Mouse (Mus musculus) adrenal gland, adult 2 months (tissue): ENCODE data around the gene Fhod1. TPM values are rescaled to one million over a fixed set of nuclear protein-coding genes. Genes with fewer than 3 reads are reported as not detected.

Experiments
- DNase-seq: peaks from one replicate; pipeline ENCODE4 v3.0.0; 2021
- long read RNA-seq: library from polyadenylated mRNA; stranded (forward); transcript quantifications from one replicate; pipeline ENCODE4 v2.0.0, GENCODE M21; 2021
- polyA plus RNA-seq: library from polyadenylated mRNA; depleted of rRNA; stranded (reverse); fragments of >200 nt; gene quantifications from 2 replicates; pipeline ENCODE4 v1.2.3, GENCODE M21; 2012; rRNA removed
- total RNA-seq, 2 experiments: library from RNA; stranded (reverse); gene quantifications; 2 replicates each; pipeline ENCODE4 v1.2.3; 2021

Fhod1 gene
- total RNA-seq = 10 to 100 TPM in 1 of 2 experiments, 1 to 10 TPM in 1; 7.6 to 16.5 TPM
- polyA plus RNA-seq = 16.3 and 21.1 TPM in 2 replicates
- long read RNA-seq, partial matches to known transcripts = 2 of 2 reads
- long read RNA-seq, other reads (novel, unspliced or antisense) = 0 of 2 reads

DNA sequence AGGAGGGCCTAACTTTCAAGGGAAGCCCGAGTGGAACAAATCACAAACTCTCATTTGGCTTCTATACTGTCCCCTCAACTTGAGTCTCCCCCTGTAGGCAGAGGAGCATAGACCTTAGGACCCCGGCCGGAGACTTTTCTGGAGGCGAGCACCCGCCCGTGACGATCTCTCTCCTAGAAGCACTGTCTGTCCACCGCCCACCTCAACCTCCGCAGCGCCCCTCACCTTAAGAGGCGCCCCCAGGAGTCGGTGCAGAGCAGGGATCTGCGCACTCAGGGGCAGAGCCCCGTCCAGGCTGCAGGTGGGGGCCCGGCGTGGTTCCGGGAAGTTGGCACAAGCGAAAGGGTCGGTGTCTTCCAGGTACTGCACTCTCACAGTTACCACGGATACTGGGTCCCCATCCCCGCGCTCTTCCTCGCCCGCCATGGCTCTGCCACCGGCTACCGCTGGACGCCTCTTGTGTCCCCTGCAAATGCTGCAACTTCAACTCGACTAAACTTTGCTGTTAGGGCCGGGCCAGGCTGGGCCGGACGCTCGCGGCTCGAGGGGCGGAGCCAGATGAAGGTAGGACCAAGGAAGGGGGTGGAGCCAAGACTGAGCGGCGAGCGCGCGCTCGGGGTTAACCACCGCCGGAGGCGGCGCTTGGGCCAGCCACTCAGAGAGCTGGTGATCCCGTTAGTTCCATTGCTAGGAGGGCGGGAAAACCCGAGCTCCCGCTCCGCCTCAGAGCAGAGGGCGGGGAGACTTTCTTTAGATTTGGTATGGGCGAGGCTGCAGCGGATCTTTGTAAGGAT lies at the start of gene Fhod1:
TSS of gene Fhod1 (minus strand) at position 526 of the 794 bp plus-strand sequence.
- peak; percentile 98 for DNase-seq

DNA sequence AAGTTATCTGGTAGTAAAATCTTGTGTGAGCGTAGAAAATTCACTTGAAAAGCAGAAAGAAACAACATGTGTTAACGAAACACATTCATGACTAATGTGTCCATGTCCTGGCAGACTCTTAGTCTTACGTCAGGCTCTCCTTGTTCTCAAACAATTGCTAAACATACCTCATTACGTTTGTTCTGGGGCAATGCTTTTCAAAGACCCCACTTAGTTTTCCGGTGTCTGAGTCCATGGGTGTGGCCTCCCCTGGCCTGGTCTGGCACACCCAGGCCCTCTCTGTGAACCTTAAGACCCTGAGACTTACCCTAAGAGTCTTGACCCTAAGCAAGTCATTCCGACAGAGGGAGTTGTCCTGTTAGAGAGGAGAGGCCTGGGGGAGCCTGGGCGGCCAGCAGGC lies 46.2 kb upstream of the Fhod1 start:
- DNase-seq = no peak

DNA sequence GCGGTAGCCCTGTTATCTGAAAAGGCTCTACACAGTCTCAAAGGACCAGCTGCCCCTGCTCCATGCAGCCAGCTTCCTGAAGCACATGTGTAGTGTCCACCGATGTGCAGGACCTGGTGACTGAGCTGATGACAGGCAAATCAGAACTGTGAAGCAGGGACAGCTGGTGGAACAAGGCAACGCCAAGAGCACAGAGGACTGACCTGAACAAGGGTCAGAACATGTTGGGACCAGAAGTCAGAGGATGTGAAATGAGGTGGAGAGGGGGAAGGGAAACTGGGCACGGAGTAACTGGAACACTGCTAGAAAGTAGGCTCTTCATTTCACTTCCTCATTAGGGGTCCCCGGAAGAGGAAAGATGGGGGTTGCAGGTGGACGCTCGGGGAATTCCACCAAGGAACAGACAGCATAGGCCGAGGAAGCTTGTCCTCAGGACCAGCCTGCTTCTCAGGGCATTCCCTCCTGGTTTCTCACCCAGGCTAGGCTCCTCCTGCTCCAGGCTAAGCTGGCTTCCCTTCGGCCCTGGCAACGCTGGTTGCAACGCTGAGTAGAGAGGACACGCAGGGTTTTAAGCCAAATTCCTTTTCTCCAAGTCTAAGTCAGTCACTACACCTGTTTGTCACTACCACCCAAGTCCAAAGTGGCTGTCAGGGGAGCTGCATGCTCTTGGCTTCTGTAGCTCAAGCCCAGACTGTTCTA lies 45.5 kb upstream of the Fhod1 start:
- no peak for DNase-seq

DNA sequence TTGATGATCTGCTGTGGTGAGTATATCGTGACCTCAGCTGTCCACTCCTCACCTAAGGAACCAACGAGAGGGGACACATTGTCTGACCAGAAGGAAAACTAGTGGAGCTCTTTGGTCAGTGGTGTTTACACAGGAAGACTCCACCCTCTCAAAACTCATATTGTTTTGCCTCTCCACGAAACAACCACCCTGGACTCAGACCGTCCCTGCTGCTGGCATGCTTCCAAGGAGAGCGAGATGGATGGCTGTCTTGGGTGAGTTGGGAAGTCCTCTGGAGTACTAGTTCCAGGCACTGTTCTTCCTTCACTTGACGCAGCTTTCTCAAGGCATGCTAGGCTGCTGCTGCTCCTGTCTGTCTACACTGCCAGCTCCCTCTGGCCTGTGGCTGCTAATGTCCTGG lies 41.3 kb upstream of the Fhod1 start:
- DNase-seq = no peak

DNA sequence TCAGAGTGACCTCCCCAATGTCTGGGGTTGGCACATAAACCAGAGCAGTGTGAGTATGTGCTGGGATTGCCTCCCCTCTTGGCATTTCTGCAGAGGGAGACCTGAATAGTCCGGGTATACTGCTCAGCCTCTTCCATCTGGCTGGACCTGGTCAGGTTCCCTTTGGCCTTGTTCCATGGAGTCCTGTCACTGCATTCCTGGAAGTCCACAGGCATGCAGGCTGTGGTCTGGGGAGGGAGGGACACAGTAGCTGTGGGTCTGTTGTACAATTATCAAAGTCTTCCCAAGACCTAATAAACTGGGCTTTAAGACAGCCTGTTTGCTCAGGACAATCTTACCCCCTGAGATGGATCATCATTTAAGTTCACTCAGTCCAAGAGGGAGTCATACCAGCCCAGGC lies 39.4 kb upstream of the Fhod1 start:
- DNase-seq = no peak

DNA sequence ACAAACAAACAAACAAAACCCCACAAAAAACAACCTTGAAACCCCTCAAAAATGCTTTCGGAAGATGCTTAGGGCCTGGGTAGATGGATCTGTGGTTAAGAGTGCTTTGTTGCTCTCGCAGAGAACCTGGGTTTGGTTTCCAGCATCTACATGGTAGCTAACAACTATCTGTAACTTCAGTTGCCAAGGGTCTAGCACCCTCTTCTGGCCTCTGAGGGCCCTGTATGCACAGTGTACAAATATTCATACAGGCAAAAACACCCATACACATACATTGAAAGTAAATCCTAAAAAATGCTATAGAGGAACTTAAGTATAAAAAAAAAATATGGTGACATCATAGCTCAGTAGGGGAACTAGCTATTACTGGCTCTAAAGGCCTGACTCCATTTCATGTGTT lies 36.3 kb upstream of the Fhod1 start:
- DNase-seq = no peak

DNA sequence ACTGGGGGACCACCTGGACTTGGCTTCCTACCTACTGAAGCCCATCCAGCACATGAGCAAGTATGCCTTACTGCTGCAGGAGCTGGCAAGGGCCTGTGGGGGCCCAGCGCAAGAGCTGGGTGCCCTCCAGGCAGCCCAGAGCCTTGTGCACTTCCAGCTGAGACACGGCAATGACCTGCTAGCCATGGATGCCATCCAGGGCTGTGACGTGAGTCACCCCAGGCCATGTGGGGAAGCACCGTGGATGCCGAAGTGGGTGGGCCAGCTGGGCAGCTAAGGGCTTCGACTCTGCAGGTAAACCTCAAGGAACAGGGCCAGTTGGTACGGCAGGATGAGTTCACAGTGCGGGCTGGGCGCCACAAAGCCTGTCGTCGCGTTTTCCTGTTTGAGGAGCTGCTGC lies 32.6 kb upstream of the Fhod1 start:
- DNase-seq = peak; percentile 59

DNA sequence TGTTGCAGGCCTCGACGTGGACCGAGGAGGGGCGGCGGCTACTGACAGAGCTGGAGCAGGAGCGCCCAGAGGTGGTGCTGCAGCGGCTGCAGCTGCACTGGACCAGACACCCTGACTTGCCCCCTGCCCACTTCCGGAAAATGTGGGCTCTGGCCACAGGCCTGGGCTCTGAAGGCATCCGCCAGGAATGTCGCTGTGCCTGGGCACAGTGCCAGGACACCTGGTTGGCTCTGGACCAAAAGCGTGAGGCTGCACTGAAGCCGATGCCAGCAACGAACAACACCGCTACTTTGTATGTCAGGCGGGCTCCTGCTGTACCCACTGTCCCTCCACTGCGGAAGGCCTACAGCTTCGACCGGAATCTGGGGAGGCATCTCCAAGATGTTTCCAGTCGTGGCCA lies 30.9 kb upstream of the Fhod1 start:
- DNase-seq = peak; percentile 28

DNA sequence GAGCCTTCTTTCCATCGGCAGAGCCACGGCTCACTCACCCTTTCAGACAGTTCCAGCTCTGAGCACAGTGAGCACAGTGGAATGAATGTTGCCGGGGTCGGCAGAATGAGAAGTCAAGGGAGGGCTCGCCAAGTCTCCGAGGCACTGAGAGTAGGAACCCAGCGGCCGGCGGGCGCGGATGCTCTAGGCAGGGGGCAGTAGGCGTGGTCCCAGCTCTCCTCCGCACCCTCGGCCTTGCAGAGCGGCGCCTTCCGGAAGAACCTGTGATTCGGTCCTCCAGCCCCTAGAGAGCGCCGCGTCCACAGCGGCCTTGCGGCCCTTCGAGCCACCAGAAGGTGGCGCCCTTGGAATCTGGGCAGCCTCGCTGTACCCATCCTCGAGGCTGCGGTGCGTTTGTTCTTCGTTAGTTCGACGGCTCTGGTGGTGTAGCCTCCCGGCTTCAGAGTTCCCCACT lies 26.8 kb upstream of the Fhod1 start:
- no peak for DNase-seq

DNA sequence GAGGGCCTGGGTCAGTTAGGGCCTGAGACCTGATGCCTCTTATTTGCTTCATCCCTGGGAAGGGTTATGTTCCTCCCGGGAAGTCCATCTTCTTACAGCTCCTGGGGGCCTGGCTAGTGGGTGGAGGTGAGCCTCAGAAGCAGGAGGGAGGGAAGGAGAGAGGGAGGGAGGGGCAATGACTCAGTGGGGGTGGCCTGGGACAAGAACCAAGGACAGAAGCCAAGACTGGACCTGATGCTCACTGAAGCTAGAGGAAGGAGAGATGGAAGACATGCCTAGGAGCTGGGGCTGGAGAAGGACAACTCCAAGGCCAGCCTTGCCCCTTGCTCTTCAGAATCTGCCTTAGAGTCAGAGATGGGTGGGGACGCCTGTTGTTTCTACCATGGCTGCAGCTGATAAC lies 25.3 kb upstream of the Fhod1 start, which contains the start of gene Plekhg4:
TSS of gene Plekhg4 (plus strand) at position 243 of the 400 bp plus-strand sequence.
- DNase-seq = peak; percentile 80

DNA sequence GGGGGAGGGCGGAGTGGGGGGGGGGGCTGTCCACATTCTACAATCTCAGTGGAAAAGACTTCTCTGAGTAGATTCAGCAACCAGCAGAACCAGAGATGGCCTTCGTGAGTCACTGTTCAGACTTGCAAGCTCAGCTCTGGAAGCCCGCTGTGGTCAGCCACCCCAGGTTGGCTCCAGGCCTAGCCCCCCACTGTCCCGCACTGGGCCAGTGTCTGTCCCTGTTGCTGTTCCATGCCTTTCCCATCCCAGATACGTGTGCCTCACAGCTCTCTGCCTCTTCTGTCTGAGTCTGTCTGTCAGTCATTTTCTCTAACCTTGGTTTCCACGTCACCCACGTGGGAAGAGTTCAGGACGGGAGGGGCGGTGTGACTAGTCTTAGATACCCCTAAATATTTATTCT lies 24.7 kb upstream of the Fhod1 start:
- peak; percentile 65 for DNase-seq

DNA sequence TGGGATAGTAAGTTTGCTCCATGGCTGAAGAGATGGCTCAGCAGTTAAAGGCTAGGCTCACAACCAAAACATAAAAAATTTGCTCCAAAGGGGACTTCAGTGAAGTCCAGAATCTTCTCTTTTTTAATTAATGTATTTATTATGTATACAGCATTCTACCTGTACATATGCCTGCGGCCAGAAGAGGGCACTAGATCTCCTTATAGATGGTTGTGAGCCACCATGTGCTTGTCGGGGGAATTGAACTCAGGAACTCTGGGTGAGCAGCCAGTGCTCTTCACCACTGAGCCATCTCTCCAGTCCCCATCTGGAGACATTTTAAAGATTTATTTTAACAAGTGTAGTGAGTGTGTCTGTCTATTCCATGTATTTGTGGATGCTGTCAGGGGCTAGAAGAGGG lies 19.4 kb upstream of the Fhod1 start:
- no peak for DNase-seq

DNA sequence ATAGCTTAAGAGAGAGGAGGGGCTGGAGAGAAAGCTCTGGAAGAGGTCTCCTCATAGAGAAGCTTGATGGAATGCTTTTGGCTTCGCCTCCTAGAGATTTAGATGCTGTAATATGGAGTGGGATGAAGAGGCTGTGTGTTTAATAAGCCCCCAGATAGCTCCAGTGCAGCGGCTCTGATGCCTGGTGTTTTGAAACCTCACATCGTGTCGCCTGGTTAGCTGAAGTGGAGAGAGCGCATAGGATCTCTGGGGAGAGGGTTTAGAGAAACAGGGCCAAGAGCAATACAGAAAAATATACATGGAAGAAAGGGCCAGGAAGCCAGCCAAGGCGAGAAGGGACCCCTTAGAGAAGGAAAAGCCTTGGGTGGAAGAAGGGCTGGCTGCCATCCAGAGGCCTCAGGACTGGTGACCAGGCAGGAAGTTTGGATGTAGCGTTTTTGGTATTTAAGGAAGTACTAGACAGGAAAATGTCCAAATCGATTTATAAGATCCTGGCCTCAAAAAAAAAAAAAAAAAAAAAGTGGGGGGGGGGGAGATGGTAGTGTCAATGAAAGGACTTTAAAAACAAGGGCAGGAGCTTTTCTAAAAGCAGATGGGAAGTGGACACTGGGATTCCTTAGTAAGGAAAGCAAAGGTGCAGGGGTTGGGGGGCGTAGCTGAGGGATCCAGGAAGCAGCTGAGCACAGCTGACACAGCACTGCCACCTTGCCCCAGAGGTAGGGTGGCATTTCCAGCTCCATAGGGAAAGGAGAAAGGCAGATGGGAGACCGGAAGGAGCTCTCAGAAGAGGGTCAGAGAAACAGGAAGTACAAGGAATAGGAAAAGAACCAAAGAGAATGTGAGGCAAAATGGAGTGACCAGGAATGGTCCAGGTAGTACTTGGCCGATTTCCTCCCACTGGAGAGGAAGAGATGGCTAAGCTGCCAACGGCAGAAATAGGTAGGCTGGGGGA lies 14.3 kb upstream of the Fhod1 start:
- no peak for DNase-seq

DNA sequence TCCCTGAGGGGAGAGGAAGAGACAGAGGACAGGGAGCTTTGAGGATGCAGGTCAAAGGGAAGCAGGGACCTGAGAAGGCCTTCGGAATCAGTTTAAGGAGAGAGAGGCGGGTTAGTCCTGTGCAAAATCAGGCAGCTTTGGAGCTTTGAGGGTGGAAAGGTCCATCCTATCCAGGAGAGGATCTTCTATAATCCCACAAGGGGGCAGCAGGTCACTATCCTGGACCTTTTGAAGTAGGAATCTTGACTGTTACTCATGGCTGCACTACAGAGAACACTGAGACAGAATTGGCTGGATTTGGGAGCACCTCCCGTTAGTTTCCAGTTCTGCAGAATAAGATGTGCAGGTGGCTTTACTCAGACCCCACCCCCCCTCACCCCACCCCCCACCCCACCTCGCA lies 11.9 kb upstream of the Fhod1 start:
- no peak for DNase-seq

DNA sequence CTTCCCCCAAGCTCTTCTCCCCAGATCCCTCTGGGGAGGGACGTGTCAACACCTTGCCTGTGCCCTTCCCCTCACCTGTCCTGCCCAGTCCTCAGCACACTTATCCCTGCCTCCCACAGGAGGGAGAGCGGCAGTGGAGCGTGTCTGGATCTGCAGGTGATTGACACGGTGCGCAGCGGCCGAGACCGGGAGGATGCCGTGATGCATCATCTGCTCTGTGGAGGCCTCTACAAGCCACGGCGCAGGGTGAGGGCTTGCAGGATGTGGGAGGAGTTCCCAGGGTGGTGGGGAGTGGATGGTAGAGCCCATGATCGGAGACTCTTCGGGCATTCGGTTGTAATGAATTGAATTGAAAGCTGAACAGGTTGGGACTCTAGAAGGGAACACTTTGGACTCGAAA lies 11.5 kb upstream of the Fhod1 start:
- DNase-seq = no peak

DNA sequence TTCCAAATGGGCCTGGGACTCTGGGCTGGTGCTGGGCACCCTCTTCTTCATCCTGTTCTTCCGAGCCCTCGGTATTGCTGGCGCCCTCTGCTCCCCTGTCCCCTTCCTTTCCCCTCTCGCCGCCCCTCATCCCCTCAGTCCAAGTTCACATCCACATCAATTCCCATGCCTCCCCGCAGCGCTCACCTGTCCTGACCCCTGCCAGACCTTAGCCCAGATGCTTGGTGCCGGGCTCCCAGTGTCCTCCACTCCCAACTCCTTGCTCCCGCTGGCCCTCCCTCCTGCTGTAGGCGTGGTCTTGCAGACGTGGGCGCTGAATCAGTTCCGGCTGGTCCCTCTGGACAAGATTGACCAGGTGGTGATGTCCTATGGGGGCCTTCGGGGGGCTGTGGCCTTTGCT lies 8.9 kb upstream of the Fhod1 start:
- DNase-seq = no peak

DNA sequence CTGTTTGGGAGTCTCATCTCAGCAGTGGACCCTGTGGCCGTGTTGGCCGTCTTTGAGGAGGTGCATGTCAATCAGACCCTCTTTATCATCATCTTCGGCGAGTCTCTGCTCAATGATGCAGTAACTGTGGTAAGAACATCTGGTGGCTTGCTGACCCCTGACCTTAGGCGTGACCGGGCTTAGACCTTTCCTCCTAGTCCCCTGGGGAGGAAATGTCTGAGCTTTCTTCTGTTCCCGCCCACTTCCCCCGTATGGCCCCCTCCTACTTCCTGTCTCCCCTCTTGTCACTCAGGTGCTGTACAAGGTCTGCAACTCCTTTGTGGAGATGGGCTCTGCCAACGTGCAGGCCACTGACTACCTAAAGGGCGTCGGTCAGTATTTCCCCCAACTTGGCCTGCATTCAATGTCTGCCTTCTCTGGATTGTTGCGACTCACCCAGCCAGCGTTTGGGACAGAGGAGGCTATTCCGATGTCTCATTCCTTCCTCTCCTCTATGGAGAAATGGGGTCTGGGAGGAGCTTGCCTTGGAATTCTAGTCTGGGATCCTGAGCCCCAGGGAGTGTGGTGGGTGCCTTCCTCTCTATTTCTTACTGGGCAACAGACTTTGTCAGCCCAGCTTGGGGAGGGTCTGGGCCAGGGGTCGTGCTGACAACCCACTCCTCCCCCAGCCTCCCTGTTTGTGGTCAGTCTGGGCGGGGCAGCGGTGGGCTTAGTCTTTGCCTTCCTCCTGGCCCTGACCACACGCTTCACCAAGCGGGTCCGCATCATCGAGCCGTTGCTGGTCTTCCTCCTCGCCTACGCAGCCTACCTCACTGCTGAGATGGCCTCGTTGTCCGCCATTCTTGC lies 7.6 kb upstream of the Fhod1 start:
- DNase-seq = peak; percentile 32

DNA sequence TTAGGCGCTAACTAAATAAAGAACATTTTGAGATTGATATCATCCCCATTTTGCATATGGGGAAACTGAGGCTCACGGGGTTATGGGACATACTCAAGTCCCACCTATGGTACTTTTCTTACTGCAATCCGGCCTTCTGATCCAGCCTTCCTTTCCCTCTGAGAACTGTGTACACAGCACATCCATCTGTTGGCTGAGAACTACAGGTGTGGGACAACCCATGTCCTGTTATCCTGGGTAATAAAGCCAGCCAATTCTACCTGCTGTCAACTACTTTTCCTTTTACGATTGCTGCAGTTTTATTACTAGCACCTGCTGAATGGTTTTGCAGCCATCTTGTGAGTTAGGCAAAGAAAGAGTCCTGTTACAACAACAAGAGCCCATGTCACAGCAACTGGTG lies 6.8 kb upstream of the Fhod1 start:
- no peak for DNase-seq

DNA sequence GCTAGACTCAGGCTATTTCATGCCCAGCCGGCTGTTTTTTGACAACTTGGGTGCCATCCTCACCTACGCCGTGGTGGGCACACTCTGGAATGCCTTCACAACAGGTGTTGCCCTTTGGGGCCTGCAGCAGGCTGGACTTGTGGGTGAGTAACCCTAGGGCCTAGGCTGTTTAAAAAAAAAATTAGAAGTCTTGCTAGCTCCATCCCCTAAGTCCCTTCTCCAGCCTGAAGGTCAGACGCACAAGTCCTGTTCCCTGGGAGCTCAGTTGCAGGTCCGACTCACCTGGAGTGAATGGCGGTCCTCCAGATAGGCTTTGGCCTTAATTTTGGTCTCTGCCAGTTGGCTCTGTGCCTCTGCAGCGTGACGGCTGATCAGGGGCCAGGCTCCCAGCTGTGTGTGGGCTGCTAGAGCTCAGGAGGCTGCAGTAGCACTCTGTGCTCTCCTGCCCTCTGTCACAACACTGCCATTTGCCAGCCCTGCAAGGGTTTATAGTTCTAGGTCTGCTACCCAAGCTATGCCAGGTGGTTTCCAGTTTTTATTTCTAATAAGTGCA lies 5.9 kb upstream of the Fhod1 start:
- DNase-seq = no peak

DNA sequence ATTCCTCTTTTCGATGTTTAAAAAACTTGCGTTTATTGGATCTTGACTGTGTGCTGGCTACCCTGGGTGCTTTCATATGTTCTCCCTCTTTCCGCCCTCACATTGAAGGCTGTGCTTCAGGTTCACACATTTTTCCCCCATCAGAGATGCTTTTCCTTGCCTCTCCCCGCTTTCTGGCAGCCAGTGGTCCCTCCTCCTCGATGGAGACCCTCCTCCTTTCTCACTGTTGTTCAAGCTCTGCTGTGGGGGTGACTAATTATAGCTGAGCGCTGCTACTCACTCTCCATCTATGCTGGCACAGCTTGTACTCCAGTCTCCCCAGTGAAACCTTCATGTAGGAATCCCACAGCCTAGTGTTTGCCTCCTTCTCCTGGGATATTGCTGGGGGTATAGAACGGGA lies 2.4 kb upstream of the Fhod1 start:
- no peak for DNase-seq
